Mouse (Mus musculus): Measurements from ENCODE around the gene Nfatc2. TPM values are rescaled to one million over a fixed set of nuclear protein-coding genes. Genes with fewer than 3 reads are reported as not detected.

Nfatc2 gene
- polyA plus RNA-seq, 1 experiment from 2014 or later = 9.7 TPM

DNA sequence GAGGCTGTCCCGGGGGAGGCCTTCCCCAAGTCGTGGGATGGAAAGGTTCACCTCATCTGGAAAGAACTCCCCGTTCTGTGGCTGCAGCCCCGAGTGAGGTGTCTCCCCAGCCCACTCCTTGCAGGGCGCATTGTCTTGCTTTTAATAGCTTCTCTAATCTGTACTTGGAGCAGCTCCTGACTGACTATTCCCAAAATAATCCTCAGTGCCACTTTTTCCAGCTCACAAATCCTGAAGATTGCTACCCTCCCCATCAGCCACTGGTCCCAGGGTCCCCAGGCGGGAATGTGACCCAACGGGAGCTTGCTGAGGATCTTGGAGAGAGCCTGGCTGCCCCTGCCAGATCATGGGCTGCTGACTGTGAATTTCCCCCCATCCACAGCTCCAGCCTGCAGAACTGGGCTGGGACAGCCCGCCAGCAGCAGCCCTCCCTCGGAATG lies 6.7 kb upstream of the Nfatc2 start:
- ATAC-seq (replicated peaks; ENCODE audit: insufficient number of reproducible peaks, insufficient read depth, low FRiP score, low read depth) = peak; percentile 3; the same call in 1 of the 2 replicates
- peak overlapping the region; percentile 89 for H3K27ac ChIP-seq
- H3K9me3 ChIP-seq (replicated peaks) = no peaks in the 10 kb centered on the region
- WGBS = 26% methylated on average over 9 of the region's 9 CpGs
- peak overlapping the region; percentile 42 for H3K4me2 ChIP-seq
- peak overlapping the region; percentile 9; the same call in 1 of the 2 replicates for H3K9ac ChIP-seq
- H3K36me3 ChIP-seq = no peaks in the 10 kb centered on the region
- H3K27me3 ChIP-seq = no peaks in the 10 kb centered on the region
- H3K4me3 ChIP-seq = no peak overlapping the region
- peaks cover 75% of the 10 kb centered on the region for H3K4me1 ChIP-seq (replicated peaks)

- WGBS = 11% methylated on average over 16 of the region's 16 CpGs
- no peak overlapping the region for H3K4me2 ChIP-seq
Measured at GRCm38 (mm10) chr2:168604655-168605070, 3.2 kb upstream of the Nfatc2 start.

DNA sequence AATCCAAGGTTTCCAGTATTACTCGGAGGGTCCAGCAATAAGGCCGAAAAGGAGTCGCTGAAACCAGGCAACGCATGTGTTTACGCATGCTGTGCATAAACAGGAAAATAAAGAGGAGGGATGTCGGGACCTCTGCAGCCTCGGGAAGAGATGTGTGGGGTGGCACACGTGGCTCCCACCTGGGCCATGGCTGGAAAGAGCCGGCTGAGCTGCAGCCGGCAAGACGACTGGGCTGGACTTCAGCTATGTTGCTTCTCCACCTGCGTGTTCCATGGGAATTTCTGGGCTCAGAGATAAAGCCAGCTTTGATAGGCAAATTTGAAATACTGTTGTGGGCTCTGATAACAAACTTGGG lies 907 bp upstream of the Nfatc2 start:
- H3K27ac ChIP-seq = peak overlapping the region; percentile 4; the same call in 1 of the 2 replicates
- no peak for ATAC-seq (replicated peaks; ENCODE audit: insufficient number of reproducible peaks, insufficient read depth, low FRiP score, low read depth)
- H3K36me3 ChIP-seq = no peaks in the 10 kb centered on the region
- peaks cover 58% of the 10 kb centered on the region for H3K4me1 ChIP-seq (replicated peaks)
- H3K27me3 ChIP-seq = peaks cover 28% of the 10 kb centered on the region
- peak overlapping the region; percentile 94 for H3K4me2 ChIP-seq
- H3K9me3 ChIP-seq (replicated peaks) = no peaks in the 10 kb centered on the region
- peak overlapping the region; percentile 55; the same call in 1 of the 2 replicates for H3K4me3 ChIP-seq
- H3K9ac ChIP-seq = no peak overlapping the region
- WGBS = 37% methylated on average over 12 of the region's 12 CpGs

More at GRCm38 (mm10) chr2:168604655-168605070, 3.2 kb upstream of the Nfatc2 start:
- Histone ChIP-seq H3K4me1 (replicated peaks) (peaks cover 81% of the 10 kb centered on the region), H3K27ac (peak overlapping the region; percentile 76), H3K9ac (no peak overlapping the region; the same call in 1 of the 2 replicates), H3K9me3 (replicated peaks) (no peaks in the 10 kb centered on the region), H3K27me3 (peaks cover 22% of the 10 kb centered on the region), H3K36me3 (no peaks in the 10 kb centered on the region), H3K4me3 (no peak overlapping the region)
- ATAC-seq (replicated peaks; ENCODE audit: insufficient number of reproducible peaks, insufficient read depth, low FRiP score, low read depth) = peak; percentile 19

GRCm38 (mm10) chr2:168600750-168601490 lies 537 bp downstream of the Nfatc2 start:
- 4% methylated on average over 32 of the region's 32 CpGs for WGBS
- peaks cover 28% of the 10 kb centered on the region for H3K27me3 ChIP-seq
- no peaks in the 10 kb centered on the region for H3K9me3 ChIP-seq (replicated peaks)
- peak overlapping the region; percentile 35 for H3K27ac ChIP-seq
- no peak for ATAC-seq (replicated peaks; ENCODE audit: insufficient number of reproducible peaks, insufficient read depth, low FRiP score, low read depth)
- peaks cover 43% of the 10 kb centered on the region for H3K4me1 ChIP-seq (replicated peaks)
- H3K9ac ChIP-seq = peak overlapping the region; percentile 62
- peak overlapping the region; percentile 55 for H3K4me3 ChIP-seq
- H3K36me3 ChIP-seq = no peaks in the 10 kb centered on the region
- peak overlapping the region; percentile 94 for H3K4me2 ChIP-seq

- no peaks in the 10 kb centered on the region for H3K36me3 ChIP-seq
- H3K4me1 ChIP-seq (replicated peaks) = peaks cover 7% of the 10 kb centered on the region
- no peak overlapping the region for H3K4me3 ChIP-seq
- H3K9me3 ChIP-seq (replicated peaks) = no peaks in the 10 kb centered on the region
- H3K4me2 ChIP-seq = no peak overlapping the region
- H3K27ac ChIP-seq = no peak overlapping the region
- WGBS = 61% methylated on average over 7 of the region's 7 CpGs
- no peak overlapping the region for H3K9ac ChIP-seq
- peaks cover 23% of the 10 kb centered on the region for H3K27me3 ChIP-seq
- no peak for ATAC-seq (replicated peaks; ENCODE audit: insufficient number of reproducible peaks, insufficient read depth, low FRiP score, low read depth)
Measured at GRCm38 (mm10) chr2:168595693-168596092, 5.8 kb downstream of the Nfatc2 start.

DNA sequence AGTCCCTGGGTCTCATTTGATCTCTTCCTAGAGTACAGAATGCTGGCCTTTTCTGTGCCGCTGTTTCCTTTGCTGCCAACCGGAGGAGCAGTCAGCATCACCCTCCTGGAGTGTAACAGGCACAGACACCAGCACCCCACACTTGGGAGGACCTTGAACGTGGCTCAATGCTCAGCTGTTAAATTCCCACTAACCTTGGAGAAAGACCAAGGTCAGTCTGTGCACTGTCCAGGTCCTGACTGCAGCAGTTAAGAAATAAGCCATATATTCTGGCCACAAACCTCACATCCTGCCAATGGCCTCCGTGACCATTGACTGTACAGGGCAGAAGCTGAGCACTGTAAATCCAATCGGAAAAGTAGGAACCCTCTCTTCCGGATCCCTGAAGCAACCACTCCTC lies 7.8 kb downstream of the Nfatc2 start:
- Histone ChIP-seq H3K4me1 (replicated peaks) (peaks cover 25% of the 10 kb centered on the region), H3K9ac (no peak overlapping the region), H3K27ac (no peak overlapping the region), H3K27me3 (peaks cover 13% of the 10 kb centered on the region), H3K4me2 (no peak overlapping the region), H3K4me3 (no peak overlapping the region), H3K36me3 (no peaks in the 10 kb centered on the region), H3K9me3 (replicated peaks) (no peaks in the 10 kb centered on the region)
- no peak for ATAC-seq (replicated peaks; ENCODE audit: insufficient number of reproducible peaks, insufficient read depth, low FRiP score, low read depth)
- WGBS = 77% methylated on average over 6 of the region's 6 CpGs

- no peak overlapping the region for H3K9ac ChIP-seq
- H3K27ac ChIP-seq = no peak overlapping the region
- no peaks in the 10 kb centered on the region for H3K36me3 ChIP-seq
- WGBS = 82% methylated on average over 5 of the region's 5 CpGs
- ATAC-seq (replicated peaks; ENCODE audit: insufficient number of reproducible peaks, insufficient read depth, low FRiP score, low read depth) = no peak
- H3K4me2 ChIP-seq = no peak overlapping the region
- H3K9me3 ChIP-seq (replicated peaks) = no peaks in the 10 kb centered on the region
- peaks cover 13% of the 10 kb centered on the region for H3K27me3 ChIP-seq
- peaks cover 31% of the 10 kb centered on the region for H3K4me1 ChIP-seq (replicated peaks)
- no peak overlapping the region for H3K4me3 ChIP-seq
Measured at GRCm38 (mm10) chr2:168593004-168593403, 8.5 kb downstream of the Nfatc2 start.

- no peak overlapping the region for H3K4me2 ChIP-seq
- no peaks in the 10 kb centered on the region for H3K36me3 ChIP-seq
- no peak overlapping the region for H3K27ac ChIP-seq
- H3K9ac ChIP-seq = 0 out of 2 replicates have a peak overlapping the region, but pooled peaks have one; percentile 76
- no peak for ATAC-seq (replicated peaks; ENCODE audit: insufficient number of reproducible peaks, insufficient read depth, low FRiP score, low read depth)
- WGBS = 38% methylated on average over 2 of the region's 2 CpGs
- H3K4me1 ChIP-seq (replicated peaks) = peaks cover 47% of the 10 kb centered on the region
- H3K9me3 ChIP-seq (replicated peaks) = no peaks in the 10 kb centered on the region
- no peak overlapping the region for H3K4me3 ChIP-seq
- H3K27me3 ChIP-seq = peaks cover 13% of the 10 kb centered on the region
Measured at GRCm38 (mm10) chr2:168591076-168591475, 10.4 kb downstream of the Nfatc2 start.

- H3K4me1 ChIP-seq (replicated peaks) = peaks cover 53% of the 10 kb centered on the region
- H3K9me3 ChIP-seq (replicated peaks) = no peaks in the 10 kb centered on the region
- H3K4me2 ChIP-seq = peak overlapping the region; percentile 75
- H3K36me3 ChIP-seq = no peaks in the 10 kb centered on the region
- peaks cover 13% of the 10 kb centered on the region for H3K27me3 ChIP-seq
- peak overlapping the region; percentile 76 for H3K9ac ChIP-seq
- no peak for ATAC-seq (replicated peaks; ENCODE audit: insufficient number of reproducible peaks, insufficient read depth, low FRiP score, low read depth)
- 23% methylated on average over 10 of the region's 10 CpGs for WGBS
- peak overlapping the region; percentile 71 for H3K4me3 ChIP-seq
- H3K27ac ChIP-seq = peak overlapping the region; percentile 93
Measured at GRCm38 (mm10) chr2:168590556-168590955, 10.9 kb downstream of the Nfatc2 start.

DNA sequence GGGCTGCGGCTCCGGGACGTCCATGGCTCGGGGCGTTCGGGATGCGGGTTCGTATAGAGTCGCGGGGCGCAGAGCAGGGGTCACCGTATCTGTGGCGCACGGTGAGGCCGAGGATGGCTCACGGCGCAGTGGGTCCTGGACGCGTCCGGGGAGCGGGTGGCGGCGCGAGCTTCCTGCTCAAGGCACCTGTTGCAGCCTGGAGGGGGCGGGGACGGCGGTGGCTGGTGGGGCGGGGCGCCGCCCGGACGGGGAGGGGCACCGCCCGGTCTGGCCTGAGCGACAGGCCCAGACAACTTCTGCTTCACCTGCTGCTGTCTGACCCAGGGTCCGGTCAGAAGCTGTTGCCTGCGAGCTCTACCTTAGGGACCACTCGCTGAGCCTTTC lies 11.3 kb downstream of the Nfatc2 start:
- Histone ChIP-seq H3K4me2 (peak overlapping the region; percentile 75), H3K4me3 (peak overlapping the region; percentile 71), H3K27ac (peak overlapping the region; percentile 93), H3K4me1 (replicated peaks) (peaks cover 57% of the 10 kb centered on the region), H3K9me3 (replicated peaks) (no peaks in the 10 kb centered on the region), H3K27me3 (peaks cover 13% of the 10 kb centered on the region), H3K9ac (peak overlapping the region; percentile 76), H3K36me3 (no peaks in the 10 kb centered on the region)
- 1% methylated on average over 38 of the region's 38 CpGs for WGBS
- peak; percentile 68 for ATAC-seq (replicated peaks; ENCODE audit: insufficient number of reproducible peaks, insufficient read depth, low FRiP score, low read depth)

DNA sequence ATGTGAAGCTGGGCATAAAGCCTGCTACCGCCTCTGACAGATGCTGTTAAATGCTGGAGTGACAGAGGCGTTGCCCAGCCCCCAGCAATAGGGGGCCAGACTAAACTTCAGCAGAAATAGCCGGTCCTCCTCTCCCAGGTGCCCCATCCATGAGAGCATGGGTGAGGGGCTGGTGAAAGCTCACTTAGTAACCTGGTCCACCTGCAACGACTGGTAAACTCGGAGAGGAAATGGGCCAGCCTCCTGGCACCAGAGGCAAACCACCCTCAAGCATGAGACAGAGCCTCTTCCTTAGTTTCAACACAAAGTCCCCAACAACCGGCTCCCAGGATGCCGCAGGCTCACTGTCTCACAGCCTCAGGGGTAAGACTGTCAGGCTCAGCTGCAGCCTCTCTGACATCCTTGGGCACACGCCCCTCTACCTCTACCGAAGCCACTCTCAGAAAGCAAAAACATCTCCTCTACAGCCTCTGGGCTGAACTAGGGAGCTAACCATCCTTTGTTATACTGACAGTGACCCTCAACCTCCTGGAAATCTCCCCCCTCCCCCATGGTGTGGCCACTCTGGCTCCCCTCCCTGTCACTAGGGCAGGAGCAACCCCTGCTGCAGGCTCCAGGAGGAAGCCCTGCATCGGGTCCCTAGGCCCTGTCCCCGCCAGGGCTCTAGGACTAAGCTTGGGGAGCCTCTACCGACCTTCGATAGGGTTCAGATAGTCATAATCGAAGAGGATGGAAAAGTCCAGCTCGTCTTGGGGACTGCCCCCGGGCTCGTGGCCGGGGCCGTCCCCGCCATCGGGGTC lies 11.9 kb downstream of the Nfatc2 start:
- H3K4me2 ChIP-seq = peak overlapping the region; percentile 75
- WGBS = 5% methylated on average over 21 of the region's 21 CpGs
- peak overlapping the region; percentile 93 for H3K27ac ChIP-seq
- H3K9me3 ChIP-seq (replicated peaks) = no peaks in the 10 kb centered on the region
- peak overlapping the region; percentile 76 for H3K9ac ChIP-seq
- peaks cover 13% of the 10 kb centered on the region for H3K27me3 ChIP-seq
- no peaks in the 10 kb centered on the region for H3K36me3 ChIP-seq
- H3K4me1 ChIP-seq (replicated peaks) = peaks cover 63% of the 10 kb centered on the region
- H3K4me3 ChIP-seq = peak overlapping the region; percentile 71
- ATAC-seq (replicated peaks; ENCODE audit: insufficient number of reproducible peaks, insufficient read depth, low FRiP score, low read depth) = peak; percentile 41; the same call in 1 of the 2 replicates
